ENCODE assay signal across 11 mouse cellular contexts in genomic region chr4:106209975-106210374, GRCm38 (mm10).
DNase-seq lines count a peak whose midpoint lies in the region; ATAC-seq and TF ChIP-seq lines count a peak whose summit lies in the region.
"Had no signal": no experiment of that assay in that cellular context is flagged by ENCODE, and none has a peak within 500 bp of the region (broad histone marks: within the 10 kb centered on the region; RNA-seq: fewer than 3 reads in every experiment).

No protein-coding gene starts in this region.

- no peak for DNase-seq in kidney, postnatal 0 days (ENCODE audit: low spot score)
- no peak for DNase-seq in kidney, postnatal 4 days
- peak; percentile 8 for DNase-seq in CD4-positive helper T cell, adult 2 months (ENCODE audit: low read depth, low spot score)
- peak; percentile 6 for DNase-seq in T-cell, adult 2 months (ENCODE audit: low spot score)
- peak; percentile 39 for DNase-seq in lung, postnatal 14 days
- no peak for DNase-seq in yolk sac, embryonic 10.5 days (ENCODE audit: low spot score)
- DNase-seq: cerebellum, adult 18-20 months; liver, embryonic 13.5 days had no signal

- no peaks in the 10 kb centered on the region for H3K36me3 ChIP-seq in kidney, postnatal 0 days (ENCODE audit: insufficient read depth, low read length)
- no peaks in the 10 kb centered on the region for H3K36me3 ChIP-seq in heart, embryonic 12.5 days
- no peaks in the 10 kb centered on the region for H3K36me3 ChIP-seq in heart, embryonic 11.5 days (ENCODE audit: control insufficient read depth, insufficient read depth, low read length)
- H3K36me3 ChIP-seq: embryonic facial prominence, embryonic 13.5 days; liver, embryonic 13.5 days had no signal

- no peak overlapping the region for H3K9ac ChIP-seq in kidney, postnatal 0 days (ENCODE audit: low read depth, low read length)
- H3K9ac ChIP-seq in heart, embryonic 12.5 days, result no peak overlapping the region
- H3K9ac ChIP-seq in heart, embryonic 11.5 days (ENCODE audit: low read depth, low read length), result no peak overlapping the region
- H3K9ac ChIP-seq: embryonic facial prominence, embryonic 13.5 days; liver, embryonic 13.5 days had no signal

- H3K9me3 ChIP-seq in kidney, postnatal 0 days (replicated peaks; ENCODE audit: low read length), result no peaks in the 10 kb centered on the region
- H3K9me3 ChIP-seq in heart, embryonic 12.5 days (replicated peaks), result no peaks in the 10 kb centered on the region
- H3K9me3 ChIP-seq in heart, embryonic 11.5 days (replicated peaks; ENCODE audit: control insufficient read depth, low read length), result no peaks in the 10 kb centered on the region
- H3K9me3 ChIP-seq: embryonic facial prominence, embryonic 13.5 days; liver, embryonic 13.5 days had no signal

- H3K4me1 ChIP-seq in kidney, postnatal 0 days (replicated peaks; ENCODE audit: insufficient read depth, low read length), result no peaks in the 10 kb centered on the region
- H3K4me1 ChIP-seq in heart, embryonic 12.5 days (replicated peaks), result peaks cover 13% of the 10 kb centered on the region
- H3K4me1 ChIP-seq in heart, embryonic 11.5 days (ENCODE audit: control insufficient read depth, insufficient read depth, low read length), result no peaks in the 10 kb centered on the region; the same call in 1 of the 2 replicates
- H3K4me1 ChIP-seq: liver, embryonic 13.5 days had no signal

- H3K27me3 ChIP-seq in kidney, postnatal 0 days (ENCODE audit: insufficient read depth, low read length), result no peaks in the 10 kb centered on the region
- H3K27me3 ChIP-seq in heart, embryonic 12.5 days (replicated peaks), result 0 out of 2 replicates have a peak, but pooled peaks cover 4% of the 10 kb centered on the region
- no peaks in the 10 kb centered on the region for H3K27me3 ChIP-seq in heart, embryonic 11.5 days (ENCODE audit: control insufficient read depth, insufficient read depth, low read length)
- H3K27me3 ChIP-seq: embryonic facial prominence, embryonic 13.5 days; liver, embryonic 13.5 days had no signal

- WGBS in kidney, postnatal 0 days, result 96% methylated on average over 1 of the region's 1 CpGs
- WGBS in heart, embryonic 12.5 days, result 94% methylated on average over 1 of the region's 1 CpGs
- WGBS in heart, embryonic 11.5 days (ENCODE audit: insufficient replicate concordance), result 89% methylated on average over 1 of the region's 1 CpGs

- no peak overlapping the region for H3K4me2 ChIP-seq in kidney, postnatal 0 days (ENCODE audit: low read length)
- no peak overlapping the region for H3K4me2 ChIP-seq in heart, embryonic 12.5 days
- H3K4me2 ChIP-seq in heart, embryonic 11.5 days, result no peak overlapping the region
- H3K4me2 ChIP-seq: embryonic facial prominence, embryonic 13.5 days; liver, embryonic 13.5 days had no signal

- no peak overlapping the region for H3K4me3 ChIP-seq in kidney, postnatal 0 days (replicated peaks; ENCODE audit: low read depth, low read length)
- no peak overlapping the region for H3K4me3 ChIP-seq in heart, embryonic 12.5 days
- H3K4me3 ChIP-seq in heart, embryonic 11.5 days (ENCODE audit: low read depth, low read length), result no peak overlapping the region
- H3K4me3 ChIP-seq: embryonic facial prominence, embryonic 13.5 days; liver, embryonic 13.5 days had no signal

- H3K27ac ChIP-seq in kidney, postnatal 0 days, result no peak overlapping the region
- no peak overlapping the region for H3K27ac ChIP-seq in heart, embryonic 12.5 days (ENCODE audit: poor library complexity, severe bottlenecking)
- H3K27ac ChIP-seq in heart, embryonic 11.5 days (ENCODE audit: low read depth, low read length), result no peak overlapping the region
- H3K27ac ChIP-seq: embryonic facial prominence, embryonic 13.5 days; liver, embryonic 13.5 days had no signal

- TF ChIP-seq CTCF in kidney, postnatal 0 days (IDR thresholded peaks at IDR 0.05; ENCODE audit: low read depth), result peak; percentile 23; the same call in 1 of the 2 replicates

- ATAC-seq in kidney, postnatal 0 days (replicated peaks; ENCODE audit: low FRiP score, low read depth), result no peak
- no peak; the same call in 1 of the 2 replicates for ATAC-seq in heart, embryonic 12.5 days (ENCODE audit: insufficient number of reproducible peaks, low FRiP score)
- ATAC-seq in heart, embryonic 11.5 days (replicated peaks; ENCODE audit: insufficient number of reproducible peaks, low FRiP score, low TSS enrichment), result no peak

Comparison
In these comparisons a context has a peak if more than half of its experiments do, and no peak if none do; other contexts are left out.
1. DNase-seq: peak in CD4-positive helper T cell, adult 2 months (single experiment), T-cell, adult 2 months (single experiment) and lung, postnatal 14 days (single experiment); none in kidney, postnatal 0 days (single experiment), kidney, postnatal 4 days (0 of 2) and yolk sac, embryonic 10.5 days (single experiment).